Mouse (Mus musculus): ENCODE measurements around the gene Nfkbiz.
"Not testable (repeated sequence)": the region's sequence is repeated elsewhere in the genome, so short reads cannot be mapped to it uniquely, and the experiment has no call there.

Nfkbiz gene

GRCm38 (mm10) chr16:55838510-55839474 lies at the start of gene Nfkbiz:
Nfkbiz (minus strand) TSS chr16:55838899.
- DNase-seq (ENCODE audit: low read depth, low spot score), result peak; percentile 86

- DNase-seq (ENCODE audit: low read depth, low spot score), result no peak
These were observed 49.3 kb upstream of the Nfkbiz start for GRCm38 (mm10) chr16:55887814-55888583.

GRCm38 (mm10) chr16:55884246-55884645 lies 45.5 kb upstream of the Nfkbiz start:
- DNase-seq (ENCODE audit: low read depth, low spot score), result no peak

- DNase-seq (ENCODE audit: low read depth, low spot score), result no peak
These were observed 37.3 kb upstream of the Nfkbiz start for GRCm38 (mm10) chr16:55876025-55876424.

- no peak for DNase-seq (ENCODE audit: low read depth, low spot score)
These were observed 25.1 kb upstream of the Nfkbiz start for GRCm38 (mm10) chr16:55863832-55864231.

GRCm38 (mm10) chr16:55863149-55863815 lies 24.6 kb upstream of the Nfkbiz start:
- DNase-seq (ENCODE audit: low read depth, low spot score), result peak; percentile 78

DNA sequence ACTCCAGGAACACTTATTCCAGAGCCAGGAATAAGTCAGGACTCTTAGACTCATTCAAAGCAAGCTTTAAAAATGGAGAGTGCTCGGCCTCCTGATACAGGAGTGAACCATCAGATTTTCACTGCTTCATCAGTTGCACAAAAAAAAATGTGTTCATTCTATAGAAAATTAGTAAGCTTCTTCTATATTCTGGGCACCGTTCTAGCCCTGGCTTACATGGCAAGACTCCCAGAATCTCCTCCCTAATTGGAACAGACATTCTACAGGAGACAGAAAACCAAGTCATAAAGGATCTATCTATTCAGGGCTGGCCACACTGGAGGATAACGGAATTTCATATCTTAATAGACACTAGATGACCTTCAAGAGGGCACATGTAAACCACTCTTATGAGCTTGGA lies 22.4 kb upstream of the Nfkbiz start:
- DNase-seq (ENCODE audit: low read depth, low spot score), result no peak

GRCm38 (mm10) chr16:55859421-55859820 lies 20.7 kb upstream of the Nfkbiz start:
- not testable (repeated sequence) for DNase-seq (ENCODE audit: low read depth, low spot score)

GRCm38 (mm10) chr16:55858465-55858864 lies 19.8 kb upstream of the Nfkbiz start:
- DNase-seq (ENCODE audit: low read depth, low spot score), result peak; percentile 60

GRCm38 (mm10) chr16:55852943-55853727 lies 14.4 kb upstream of the Nfkbiz start:
- peak; percentile 84 for DNase-seq (ENCODE audit: low read depth, low spot score)

DNA sequence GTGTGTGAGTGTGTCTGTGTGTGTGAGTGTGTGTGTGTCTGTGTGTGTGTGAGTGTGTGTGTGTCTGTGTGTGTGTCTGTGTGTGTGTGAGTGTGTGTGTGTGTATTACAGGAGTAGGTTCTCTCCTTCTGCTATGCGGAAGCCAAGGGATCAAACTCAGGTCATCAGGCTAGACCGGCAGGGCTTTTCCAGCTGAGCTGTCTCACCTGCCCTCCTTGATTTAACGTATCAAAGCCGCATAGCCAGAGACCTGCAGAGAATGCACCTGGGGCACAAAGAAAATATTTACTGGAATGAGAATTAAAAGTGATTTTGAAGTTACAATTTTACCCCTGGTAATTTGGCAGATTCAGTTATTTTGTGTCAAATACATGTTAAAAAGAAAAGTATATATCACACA lies 13.8 kb upstream of the Nfkbiz start:
- DNase-seq (ENCODE audit: low read depth, low spot score), result no peak

- DNase-seq (ENCODE audit: low read depth, low spot score), result no peak
These were observed 11.8 kb upstream of the Nfkbiz start for GRCm38 (mm10) chr16:55850485-55850884.

DNA sequence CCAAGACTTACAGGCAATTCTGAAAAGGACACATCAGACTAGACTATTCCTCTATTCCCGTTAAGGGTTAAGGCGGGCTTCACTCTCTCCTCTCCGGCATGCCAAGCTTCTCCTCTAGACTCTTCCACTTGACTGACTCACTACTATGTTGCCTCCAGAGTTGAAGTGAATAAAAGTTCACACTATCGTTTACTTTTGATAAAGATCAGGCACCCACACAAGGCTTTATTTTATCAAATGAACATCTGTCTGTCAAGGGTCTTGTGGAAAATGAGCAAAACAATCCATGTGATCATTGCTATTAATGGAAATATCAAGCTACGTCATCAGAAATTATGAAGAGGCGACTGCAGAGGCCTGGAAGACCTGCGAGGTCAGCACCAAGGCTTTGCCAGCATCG lies 9.0 kb upstream of the Nfkbiz start:
- no peak for DNase-seq (ENCODE audit: low read depth, low spot score)

DNA sequence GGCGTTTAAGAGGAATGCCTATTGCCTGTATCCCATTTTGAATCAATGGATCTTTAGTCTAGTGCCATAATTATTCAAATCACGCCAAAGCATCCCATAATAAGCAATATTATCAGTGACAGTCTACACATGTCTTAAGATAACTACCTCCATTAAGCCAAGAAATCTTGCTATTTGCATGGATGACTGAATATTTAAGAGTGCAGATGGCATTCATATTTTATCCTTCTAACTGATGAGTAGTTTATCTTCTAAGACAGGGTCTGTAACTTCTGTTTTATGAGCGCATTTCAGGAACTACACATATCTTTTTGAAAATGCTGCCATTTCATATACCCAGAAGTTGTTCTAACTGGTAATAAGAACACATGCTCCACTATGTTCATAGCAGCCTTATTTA lies 6.1 kb upstream of the Nfkbiz start:
- DNase-seq (ENCODE audit: low read depth, low spot score), result no peak

- DNase-seq (ENCODE audit: low read depth, low spot score), result no peak
These were observed 5.2 kb upstream of the Nfkbiz start for GRCm38 (mm10) chr16:55843919-55844318.

GRCm38 (mm10) chr16:55843134-55843533 lies 4.4 kb upstream of the Nfkbiz start:
- no peak for DNase-seq (ENCODE audit: low read depth, low spot score)

GRCm38 (mm10) chr16:55841506-55841905 lies 2.8 kb upstream of the Nfkbiz start:
- no peak for DNase-seq (ENCODE audit: low read depth, low spot score)

DNA sequence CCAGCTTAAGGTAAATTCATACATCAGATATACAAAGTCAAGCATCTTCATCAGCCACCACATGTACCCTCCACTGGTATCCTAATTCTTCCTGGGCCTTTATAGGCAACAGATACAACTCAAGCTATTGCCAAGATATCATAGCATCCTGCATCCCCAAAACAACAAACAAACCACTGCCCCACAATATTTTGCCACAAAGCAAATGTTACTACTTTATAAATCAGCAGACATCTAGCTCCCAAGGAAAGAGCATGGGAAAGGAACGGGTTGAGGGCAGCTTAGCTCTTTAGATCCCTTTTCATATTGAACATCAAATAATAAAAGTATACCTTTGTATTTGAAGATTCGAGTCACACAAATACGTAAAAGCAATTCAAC lies 580 bp downstream of the Nfkbiz start:
- no peak for DNase-seq (ENCODE audit: low read depth, low spot score)

- DNase-seq (ENCODE audit: low read depth, low spot score), result not testable (repeated sequence)
These were observed 1.0 kb downstream of the Nfkbiz start for GRCm38 (mm10) chr16:55837653-55838052.

- DNase-seq (ENCODE audit: low read depth, low spot score), result no peak
These were observed 1.5 kb downstream of the Nfkbiz start for GRCm38 (mm10) chr16:55837168-55837567.

DNA sequence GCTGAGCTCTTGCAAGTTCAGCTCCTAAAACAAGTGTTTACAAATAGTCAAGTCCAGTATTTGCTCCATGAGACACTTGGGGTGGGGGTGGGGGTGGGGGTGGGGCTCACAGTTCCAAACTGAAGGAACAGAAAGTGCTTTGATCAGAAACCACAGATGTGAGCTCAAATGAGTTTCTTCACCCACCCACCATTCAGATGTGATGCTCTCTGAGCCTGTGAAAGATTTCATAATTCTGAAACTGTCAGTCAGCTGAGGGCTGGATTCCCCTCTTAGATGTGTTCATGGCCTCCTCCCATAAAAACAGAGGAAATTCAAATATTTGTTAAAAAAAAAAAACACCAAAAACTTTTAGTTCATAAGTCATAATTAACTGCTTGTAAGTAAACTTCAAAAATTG lies 2.9 kb downstream of the Nfkbiz start:
- DNase-seq (ENCODE audit: low read depth, low spot score), result no peak
